Mouse (Mus musculus) neutrophil, adult 5-6 weeks (primary cell): ENCODE data around the gene Il31ra. TPM values are rescaled to one million over a fixed set of nuclear protein-coding genes. Genes with fewer than 3 reads are reported as not detected.
A peak's percentile ranks its signal among the peaks of the same experiment; 100 is the strongest.
"Not testable (repeated sequence)": the region's sequence is repeated elsewhere in the genome, so short reads cannot be mapped to it uniquely, and the experiment has no call there.

Experiments
- ATAC-seq: fragments of 151-379, 151-347 bp; 2 replicates; pipeline ENCODE4 v1.8.0; 2017; ENCODE audit warnings: mild to moderate bottlenecking, moderate TSS enrichment; ENCODE audit not compliant: insufficient number of reproducible peaks, poor library complexity, low FRiP score, severe bottlenecking; ENCODE audit errors: extremely low read depth
- total RNA-seq: library from RNA; stranded (forward); fragments of 200-1000 nt; gene quantifications from 2 replicates; pipeline ENCODE4 v1.2.3, GENCODE M21; 2017

Il31ra gene
- 0.35 TPM in 1 of 2 replicates, not detected in the other for total RNA-seq

GRCm38 (mm10) chr13:112594260-112594659, at the start of gene Il31ra:
Gene Il31ra, minus strand, starts transcription at chr13:112594360.
- ATAC-seq, result not testable (repeated sequence)

GRCm38 (mm10) chr13:112642897-112643296, 48.7 kb upstream of the Il31ra start:
- ATAC-seq, result no peak

GRCm38 (mm10) chr13:112639111-112639510, 45.0 kb upstream of the Il31ra start:
- ATAC-seq, result no peak

- no peak for ATAC-seq
These were observed 42.3 kb upstream of the Il31ra start for GRCm38 (mm10) chr13:112636498-112636897.

GRCm38 (mm10) chr13:112635174-112635837, 41.1 kb upstream of the Il31ra start:
- no peak for ATAC-seq

GRCm38 (mm10) chr13:112625566-112625965, 31.4 kb upstream of the Il31ra start:
- ATAC-seq, result no peak

- ATAC-seq, result 0 out of 2 replicates have a peak, but pooled peaks have one; percentile 36
These were observed 30.5 kb upstream of the Il31ra start for GRCm38 (mm10) chr13:112624622-112625021.

GRCm38 (mm10) chr13:112623656-112624055, 29.5 kb upstream of the Il31ra start:
- no peak for ATAC-seq

- no peak for ATAC-seq
These were observed 27.4 kb upstream of the Il31ra start for GRCm38 (mm10) chr13:112621592-112621991.

GRCm38 (mm10) chr13:112608606-112609005, 14.4 kb upstream of the Il31ra start:
- ATAC-seq, result no peak

GRCm38 (mm10) chr13:112604411-112604810, 10.3 kb upstream of the Il31ra start:
- no peak for ATAC-seq

- no peak for ATAC-seq
These were observed 9.7 kb upstream of the Il31ra start for GRCm38 (mm10) chr13:112603839-112604238.

GRCm38 (mm10) chr13:112602607-112603006, 8.4 kb upstream of the Il31ra start:
- no peak for ATAC-seq

GRCm38 (mm10) chr13:112590254-112590653, 3.9 kb downstream of the Il31ra start:
- ATAC-seq, result no peak

GRCm38 (mm10) chr13:112589625-112590024, 4.5 kb downstream of the Il31ra start:
- ATAC-seq, result no peak

GRCm38 (mm10) chr13:112584556-112585237, 9.5 kb downstream of the Il31ra start:
- no peak for ATAC-seq

- ATAC-seq, result no peak
These were observed 11.9 kb downstream of the Il31ra start for GRCm38 (mm10) chr13:112582291-112582690.

GRCm38 (mm10) chr13:112581796-112582195, 12.4 kb downstream of the Il31ra start:
- ATAC-seq, result no peak

- no peak for ATAC-seq
These were observed 13.4 kb downstream of the Il31ra start for GRCm38 (mm10) chr13:112580590-112581320.

GRCm38 (mm10) chr13:112578041-112578440, 16.1 kb downstream of the Il31ra start:
- ATAC-seq, result not testable (repeated sequence)
